Mouse (Mus musculus) embryonic fibroblast, embryonic 13.5 days (primary cell): ENCODE measurements around the gene Calu. TPM values are rescaled to one million over a fixed set of nuclear protein-coding genes. Genes with fewer than 3 reads are reported as not detected.

Source experiments
- H3K27ac ChIP-seq: 2 replicates; pipeline ENCODE4 v1.5.1; 2012; ENCODE audit warnings: low read length, control low read depth, inconsistent platforms; ENCODE audit not compliant: insufficient read depth
- H3K4me1 ChIP-seq: 2 replicates; pipeline ENCODE4 v1.6.1; 2011; ENCODE audit warnings: low read length; ENCODE audit not compliant: control insufficient read depth, insufficient read depth
- H3K4me3 ChIP-seq: 2 replicates; pipeline ENCODE4 v1.5.1; 2011; ENCODE audit warnings: mild to moderate bottlenecking, control low read depth, low read length; ENCODE audit not compliant: insufficient read depth
- CTCF ChIP-seq: IDR thresholded peaks from 2 replicates; pipeline ENCODE4 v1.5.1; 2011; ENCODE audit warnings: mild to moderate bottlenecking, control low read depth, low read length, moderate library complexity, borderline replicate concordance; ENCODE audit not compliant: insufficient read depth
- POLR2A ChIP-seq: IDR thresholded peaks from 2 replicates; pipeline ENCODE4 v1.6.1; 2011; ENCODE audit warnings: low read depth, mild to moderate bottlenecking, control low read depth, low read length, moderate library complexity
- polyA plus RNA-seq: library from polyadenylated mRNA; stranded (reverse); fragments of >200 nt; gene quantifications from 2 replicates; pipeline ENCODE4 v1.2.4, GENCODE M21; 2011; ENCODE audit warnings: low read depth; ENCODE audit not compliant: missing spikeins, insufficient read length

The Calu gene
- polyA plus RNA-seq, 1 experiment = 1,377 TPM

- Histone ChIP-seq H3K4me3 (no peak overlapping the region), H3K27ac (no peak overlapping the region), H3K4me1 (peaks cover 15% of the 10 kb centered on the region)
- TF ChIP-seq POLR2A = no peak
- no peak for TF ChIP-seq CTCF
Measured at GRCm38 (mm10) chr6:29359386-29359785, 11.5 kb downstream of the Calu start.

GRCm38 (mm10) chr6:29360211-29360610, 12.3 kb downstream of the Calu start:
- H3K4me1 ChIP-seq = peaks cover 15% of the 10 kb centered on the region
- no peak for TF ChIP-seq CTCF
- TF ChIP-seq POLR2A = no peak
- H3K4me3 ChIP-seq = no peak overlapping the region
- no peak overlapping the region for H3K27ac ChIP-seq

- H3K4me1 ChIP-seq = peaks cover 15% of the 10 kb centered on the region
- H3K27ac ChIP-seq = peak overlapping the region; percentile 97
- H3K4me3 ChIP-seq = no peak overlapping the region
- no peak for TF ChIP-seq POLR2A
- no peak for TF ChIP-seq CTCF
Measured at GRCm38 (mm10) chr6:29362246-29363128, 14.6 kb downstream of the Calu start.

- Histone ChIP-seq H3K27ac (peak overlapping the region; percentile 97), H3K4me3 (no peak overlapping the region)
- TF ChIP-seq CTCF = no peak
- TF ChIP-seq POLR2A = no peak
Measured at GRCm38 (mm10) chr6:29363129-29363515, 15.3 kb downstream of the Calu start.

GRCm38 (mm10) chr6:29365277-29365676, 17.4 kb downstream of the Calu start:
- peaks cover 15% of the 10 kb centered on the region for H3K4me1 ChIP-seq
- peak overlapping the region; percentile 44; the same call in 1 of the 2 replicates for H3K27ac ChIP-seq
- H3K4me3 ChIP-seq = no peak overlapping the region
- no peak for TF ChIP-seq CTCF
- no peak for TF ChIP-seq POLR2A

More at GRCm38 (mm10) chr6:29363129-29363515, 15.3 kb downstream of the Calu start:
- peaks cover 15% of the 10 kb centered on the region for H3K4me1 ChIP-seq

GRCm38 (mm10) chr6:29377386-29377785, 29.5 kb downstream of the Calu start:
- no peak overlapping the region for H3K27ac ChIP-seq
- TF ChIP-seq CTCF (no peak), POLR2A (no peak)
- H3K4me3 ChIP-seq = no peak overlapping the region

GRCm38 (mm10) chr6:29378678-29379077, 30.8 kb downstream of the Calu start:
- Histone ChIP-seq H3K27ac (no peak overlapping the region), H3K4me3 (no peak overlapping the region), H3K4me1 (0 out of 2 replicates have a peak, but pooled peaks cover 2% of the 10 kb centered on the region)
- TF ChIP-seq POLR2A (no peak), CTCF (no peak)

More at GRCm38 (mm10) chr6:29377386-29377785, 29.5 kb downstream of the Calu start:
- H3K4me1 ChIP-seq = 0 out of 2 replicates have a peak, but pooled peaks cover under 1% of the 10 kb centered on the region

GRCm38 (mm10) chr6:29379954-29380353, 32.1 kb downstream of the Calu start:
- TF ChIP-seq CTCF (no peak), POLR2A (no peak)

GRCm38 (mm10) chr6:29382442-29382841, 34.6 kb downstream of the Calu start:
- Histone ChIP-seq H3K4me1 (0 out of 2 replicates have a peak, but pooled peaks cover 2% of the 10 kb centered on the region), H3K27ac (no peak overlapping the region), H3K4me3 (no peak overlapping the region)
- no peak for TF ChIP-seq POLR2A
- TF ChIP-seq CTCF = no peak

More at GRCm38 (mm10) chr6:29379954-29380353, 32.1 kb downstream of the Calu start:
- no peak overlapping the region for H3K4me3 ChIP-seq
- 0 out of 2 replicates have a peak, but pooled peaks cover 2% of the 10 kb centered on the region for H3K4me1 ChIP-seq
- no peak overlapping the region for H3K27ac ChIP-seq

- no peak for TF ChIP-seq CTCF
- TF ChIP-seq POLR2A = peak; percentile 71
- H3K27ac ChIP-seq = peak within 1 kb of the TSS; percentile 8; the same call in 1 of the 2 replicates
- peak within 1 kb of the TSS; percentile 50 for H3K4me3 ChIP-seq
- H3K4me1 ChIP-seq = 0 out of 2 replicates have a peak, but pooled peaks cover 5% of the 10 kb centered on the region
Measured at GRCm38 (mm10) chr6:29388052-29388518, 40.2 kb downstream of the Calu start, which contains the start of gene Opn1sw. Opn1sw (minus strand) TSS chr6:29388468.
